Mouse (Mus musculus) ZHBTc4 (cell line): ENCODE measurements around the gene Zbtb32.

Source experiments
- DNase-seq: peaks from one replicate; pipeline ENCODE4 v3.0.0-alpha.2; 2011; ENCODE audit warnings: low read depth, low spot score

Gene Zbtb32

GRCm38 (mm10) chr7:30572389-30572788, 26.3 kb downstream of the Zbtb32 start:
- no peak for DNase-seq

GRCm38 (mm10) chr7:30567555-30567954, 31.2 kb downstream of the Zbtb32 start:
- no peak for DNase-seq

GRCm38 (mm10) chr7:30566033-30566432, 32.7 kb downstream of the Zbtb32 start:
- DNase-seq = no peak

- DNase-seq = no peak
Observed at GRCm38 (mm10) chr7:30564970-30565571, 33.6 kb downstream of the Zbtb32 start, which contains the start of gene Igflr1. Gene Igflr1, plus strand, starts transcription at chr7:30565427.

GRCm38 (mm10) chr7:30563906-30564280, 34.8 kb downstream of the Zbtb32 start:
- DNase-seq = peak; percentile 46

- peak; percentile 99 for DNase-seq
Observed at GRCm38 (mm10) chr7:30563117-30563905, 35.4 kb downstream of the Zbtb32 start, which contains the start of the genes U2af1l4, Gm49396 and Psenen. Gene U2af1l4, plus strand, starts transcription at chr7:30563301. Gene Gm49396, plus strand, starts transcription at chr7:30563344. Gene Psenen, minus strand, starts transcription at chr7:30563627.

GRCm38 (mm10) chr7:30562526-30563116, 36.1 kb downstream of the Zbtb32 start:
- no peak for DNase-seq

GRCm38 (mm10) chr7:30560296-30560695, 38.4 kb downstream of the Zbtb32 start:
- no peak for DNase-seq

GRCm38 (mm10) chr7:30559443-30559954, 39.2 kb downstream of the Zbtb32 start, which contains the start of gene Lin37:
Gene Lin37, minus strand, starts transcription at chr7:30559838.
- peak; percentile 99 for DNase-seq

GRCm38 (mm10) chr7:30558656-30559442, 39.9 kb downstream of the Zbtb32 start:
- no peak for DNase-seq

- DNase-seq = peak; percentile 56
Observed at GRCm38 (mm10) chr7:30557901-30558514, 40.7 kb downstream of the Zbtb32 start.

GRCm38 (mm10) chr7:30556894-30557536, 41.7 kb downstream of the Zbtb32 start:
- DNase-seq = no peak

GRCm38 (mm10) chr7:30553810-30554584, 44.7 kb downstream of the Zbtb32 start:
- no peak for DNase-seq

- no peak for DNase-seq
Observed at GRCm38 (mm10) chr7:30553021-30553589, 45.6 kb downstream of the Zbtb32 start.

GRCm38 (mm10) chr7:30552102-30553020, 46.3 kb downstream of the Zbtb32 start, which contains the start of the genes Hspb6 and Proser3:
Gene Hspb6, plus strand, starts transcription at chr7:30552178.
Gene Proser3, minus strand, starts transcription at chr7:30552299.
- peak; percentile 99 for DNase-seq

GRCm38 (mm10) chr7:30551445-30552101, 47.1 kb downstream of the Zbtb32 start:
- no peak for DNase-seq

- no peak for DNase-seq
Observed at GRCm38 (mm10) chr7:30550603-30551002, 48.1 kb downstream of the Zbtb32 start.
